Mouse (Mus musculus) urinary bladder, postnatal 25 days (tissue): ENCODE results near the gene Tmc3.

Experiments
- DNase-seq: peaks from one replicate; pipeline ENCODE4 v3.0.0; 2022; ENCODE audit warnings: low spot score

The Tmc3 gene

GRCm38 (mm10) chr7:83598997-83599912 lies 14.5 kb downstream of the Tmc3 start:
- no peak for DNase-seq

- DNase-seq: peak; percentile 42
These were observed 15.2 kb downstream of the Tmc3 start for GRCm38 (mm10) chr7:83599913-83600286.

- DNase-seq: no peak
These were observed 19.6 kb downstream of the Tmc3 start for GRCm38 (mm10) chr7:83604180-83604944.

- DNase-seq: no peak
These were observed 22.1 kb downstream of the Tmc3 start for GRCm38 (mm10) chr7:83606796-83607195.

- DNase-seq: no peak
These were observed 25.2 kb downstream of the Tmc3 start for GRCm38 (mm10) chr7:83609891-83610290.

- DNase-seq: no peak
These were observed 27.2 kb downstream of the Tmc3 start for GRCm38 (mm10) chr7:83611886-83612285.

GRCm38 (mm10) chr7:83615272-83615671 lies 30.5 kb downstream of the Tmc3 start:
- DNase-seq: no peak

- DNase-seq: no peak
These were observed 31.1 kb downstream of the Tmc3 start for GRCm38 (mm10) chr7:83615815-83616214.

- no peak for DNase-seq
These were observed 31.5 kb downstream of the Tmc3 start for GRCm38 (mm10) chr7:83616268-83616667.

GRCm38 (mm10) chr7:83618709-83619108 lies 34.0 kb downstream of the Tmc3 start:
- DNase-seq: no peak

- no peak for DNase-seq
These were observed 37.9 kb downstream of the Tmc3 start for GRCm38 (mm10) chr7:83622582-83622981.

GRCm38 (mm10) chr7:83624065-83624464 lies 39.3 kb downstream of the Tmc3 start:
- no peak for DNase-seq

GRCm38 (mm10) chr7:83626557-83627257 lies 42.0 kb downstream of the Tmc3 start:
- no peak for DNase-seq

- no peak for DNase-seq
These were observed 42.6 kb downstream of the Tmc3 start for GRCm38 (mm10) chr7:83627369-83627768.

- DNase-seq: no peak
These were observed 46.5 kb downstream of the Tmc3 start for GRCm38 (mm10) chr7:83631073-83631827.

GRCm38 (mm10) chr7:83631828-83632681 lies 47.3 kb downstream of the Tmc3 start, which contains the start of gene Stard5:
Gene Stard5, plus strand, starts transcription at chr7:83631959.
- peak; percentile 85 for DNase-seq

- no peak for DNase-seq
These were observed 48.0 kb downstream of the Tmc3 start for GRCm38 (mm10) chr7:83632682-83633120.

- DNase-seq: no peak
These were observed 49.1 kb downstream of the Tmc3 start for GRCm38 (mm10) chr7:83633856-83634255.

- DNase-seq: no peak
These were observed 51.0 kb downstream of the Tmc3 start for GRCm38 (mm10) chr7:83635726-83636125.

- no peak for DNase-seq
These were observed 51.7 kb downstream of the Tmc3 start for GRCm38 (mm10) chr7:83636425-83636824.
